Mouse (Mus musculus): Measurements from ENCODE around the gene Hs3st3b1. TPM values are rescaled to one million over a fixed set of nuclear protein-coding genes. Genes with fewer than 3 reads are reported as not detected.

The Hs3st3b1 gene
- polyA plus RNA-seq, 1 experiment from 2014 or later: 2.5 TPM

- Histone ChIP-seq H3K27ac (ENCODE audit: low read depth, low read length) (no peak overlapping the region), H3K27me3 (replicated peaks; ENCODE audit: control insufficient read depth, insufficient read depth, low read length) (no peaks in the 10 kb centered on the region), H3K9ac (ENCODE audit: low read depth, low read length) (no peak overlapping the region), H3K4me3 (ENCODE audit: low read depth, low read length) (no peak overlapping the region), H3K9me3 (ENCODE audit: control insufficient read depth) (no peaks in the 10 kb centered on the region), H3K4me2 (replicated peaks; ENCODE audit: low read depth) (no peak overlapping the region), H3K4me1 (replicated peaks; ENCODE audit: control insufficient read depth, insufficient read depth, low read length) (no peaks in the 10 kb centered on the region), H3K36me3 (ENCODE audit: control insufficient read depth, insufficient read depth) (peaks cover 16% of the 10 kb centered on the region; the same call in 1 of the 2 replicates)
- ATAC-seq: no peak
- 76% methylated on average over 9 of the region's 9 CpGs for WGBS
- TF ChIP-seq CTCF (IDR thresholded peaks at IDR 0.05; ENCODE audit: low read depth): no peak
Observed at GRCm38 (mm10) chr11:63967641-63968387, 45.7 kb upstream of the Hs3st3b1 start.

GRCm38 (mm10) chr11:63965437-63965836 lies 43.3 kb upstream of the Hs3st3b1 start:
- Histone ChIP-seq H3K27me3 (replicated peaks; ENCODE audit: control insufficient read depth, insufficient read depth, low read length) (no peaks in the 10 kb centered on the region), H3K9ac (ENCODE audit: low read depth, low read length) (no peak overlapping the region), H3K4me3 (ENCODE audit: low read depth, low read length) (no peak overlapping the region), H3K36me3 (ENCODE audit: control insufficient read depth, insufficient read depth) (peaks cover 18% of the 10 kb centered on the region; the same call in 1 of the 2 replicates), H3K4me2 (replicated peaks; ENCODE audit: low read depth) (no peak overlapping the region), H3K9me3 (ENCODE audit: control insufficient read depth) (no peaks in the 10 kb centered on the region), H3K27ac (ENCODE audit: low read depth, low read length) (no peak overlapping the region), H3K4me1 (replicated peaks; ENCODE audit: control insufficient read depth, insufficient read depth, low read length) (no peaks in the 10 kb centered on the region)
- no peak for ATAC-seq
- no peak for TF ChIP-seq CTCF (IDR thresholded peaks at IDR 0.05; ENCODE audit: low read depth)
- WGBS: 59% methylated on average over 5 of the region's 5 CpGs

- Histone ChIP-seq H3K4me2 (replicated peaks; ENCODE audit: low read depth) (no peak overlapping the region), H3K4me1 (replicated peaks; ENCODE audit: control insufficient read depth, insufficient read depth, low read length) (no peaks in the 10 kb centered on the region), H3K9me3 (ENCODE audit: control insufficient read depth) (no peaks in the 10 kb centered on the region), H3K9ac (ENCODE audit: low read depth, low read length) (no peak overlapping the region), H3K27ac (ENCODE audit: low read depth, low read length) (no peak overlapping the region), H3K27me3 (replicated peaks; ENCODE audit: control insufficient read depth, insufficient read depth, low read length) (no peaks in the 10 kb centered on the region), H3K36me3 (ENCODE audit: control insufficient read depth, insufficient read depth) (no peaks in the 10 kb centered on the region), H3K4me3 (ENCODE audit: low read depth, low read length) (no peak overlapping the region)
- ATAC-seq: 0 out of 2 replicates have a peak, but pooled peaks have one; percentile 40
- WGBS: 36% methylated on average over 4 of the region's 4 CpGs
- peak; percentile 76 for TF ChIP-seq CTCF (IDR thresholded peaks at IDR 0.05; ENCODE audit: low read depth)
Observed at GRCm38 (mm10) chr11:63957207-63957606, 35.1 kb upstream of the Hs3st3b1 start.

- TF ChIP-seq CTCF (IDR thresholded peaks at IDR 0.05; ENCODE audit: low read depth): no peak
- H3K36me3 ChIP-seq (ENCODE audit: control insufficient read depth, insufficient read depth): no peaks in the 10 kb centered on the region
- H3K27me3 ChIP-seq (replicated peaks; ENCODE audit: control insufficient read depth, insufficient read depth, low read length): no peaks in the 10 kb centered on the region
- H3K4me1 ChIP-seq (replicated peaks; ENCODE audit: control insufficient read depth, insufficient read depth, low read length): no peaks in the 10 kb centered on the region
- H3K9me3 ChIP-seq (ENCODE audit: control insufficient read depth): no peaks in the 10 kb centered on the region
- 33% methylated on average over 7 of the region's 7 CpGs for WGBS
- no peak for ATAC-seq
- H3K4me2 ChIP-seq (replicated peaks; ENCODE audit: low read depth): no peak overlapping the region
- H3K27ac ChIP-seq (ENCODE audit: low read depth, low read length): no peak overlapping the region
- H3K9ac ChIP-seq (ENCODE audit: low read depth, low read length): no peak overlapping the region
- no peak overlapping the region for H3K4me3 ChIP-seq (ENCODE audit: low read depth, low read length)
Observed at GRCm38 (mm10) chr11:63956748-63957147, 34.7 kb upstream of the Hs3st3b1 start.

GRCm38 (mm10) chr11:63953887-63954286 lies 31.8 kb upstream of the Hs3st3b1 start:
- no peak for TF ChIP-seq CTCF (IDR thresholded peaks at IDR 0.05; ENCODE audit: low read depth)
- 80% methylated on average over 2 of the region's 2 CpGs for WGBS

GRCm38 (mm10) chr11:63952743-63953191 lies 30.7 kb upstream of the Hs3st3b1 start:
- Histone ChIP-seq H3K27me3 (replicated peaks; ENCODE audit: control insufficient read depth, insufficient read depth, low read length) (no peaks in the 10 kb centered on the region), H3K9me3 (ENCODE audit: control insufficient read depth) (no peaks in the 10 kb centered on the region), H3K9ac (ENCODE audit: low read depth, low read length) (no peak overlapping the region), H3K4me3 (ENCODE audit: low read depth, low read length) (no peak overlapping the region), H3K36me3 (ENCODE audit: control insufficient read depth, insufficient read depth) (no peaks in the 10 kb centered on the region), H3K27ac (ENCODE audit: low read depth, low read length) (no peak overlapping the region), H3K4me1 (replicated peaks; ENCODE audit: control insufficient read depth, insufficient read depth, low read length) (no peaks in the 10 kb centered on the region), H3K4me2 (replicated peaks; ENCODE audit: low read depth) (no peak overlapping the region)
- WGBS: 64% methylated on average over 4 of the region's 4 CpGs
- TF ChIP-seq CTCF (IDR thresholded peaks at IDR 0.05; ENCODE audit: low read depth): no peak
- ATAC-seq: no peak

More at GRCm38 (mm10) chr11:63953887-63954286, 31.8 kb upstream of the Hs3st3b1 start:
- no peak overlapping the region for H3K4me2 ChIP-seq (replicated peaks; ENCODE audit: low read depth)
- no peaks in the 10 kb centered on the region for H3K4me1 ChIP-seq (replicated peaks; ENCODE audit: control insufficient read depth, insufficient read depth, low read length)
- no peak overlapping the region for H3K4me3 ChIP-seq (ENCODE audit: low read depth, low read length)
- H3K36me3 ChIP-seq (ENCODE audit: control insufficient read depth, insufficient read depth): no peaks in the 10 kb centered on the region
- no peak overlapping the region for H3K27ac ChIP-seq (ENCODE audit: low read depth, low read length)
- no peaks in the 10 kb centered on the region for H3K27me3 ChIP-seq (replicated peaks; ENCODE audit: control insufficient read depth, insufficient read depth, low read length)
- no peaks in the 10 kb centered on the region for H3K9me3 ChIP-seq (ENCODE audit: control insufficient read depth)
- no peak overlapping the region for H3K9ac ChIP-seq (ENCODE audit: low read depth, low read length)
- no peak for ATAC-seq

Measured in intestine, postnatal 0 days (tissue).